Mouse (Mus musculus): ENCODE results near the gene Rgn. TPM values are rescaled to one million over a fixed set of nuclear protein-coding genes. Genes with fewer than 3 reads are reported as not detected.

Rgn gene
- polyA plus RNA-seq (2015; fragmentation: Nextera tagmentation; extraction: Ambion mirVana), result 2.3 and 2.7 TPM in 2 replicates

GRCm38 (mm10) chrX:20549532-20549931 is at the start of gene Rgn:
TSS of gene Rgn (plus strand) at chrX:20549787.
- H3K9ac ChIP-seq (replicated peaks; ENCODE audit: low read depth), result no peak within 1 kb of the TSS
- TF ChIP-seq CTCF (IDR thresholded peaks at IDR 0.05) (no peak), EP300 (IDR thresholded peaks at IDR 0.05) (no peak)
- 0 out of 2 replicates have a peak within 1 kb of the TSS, but pooled peaks have one; percentile 26 for H3K27ac ChIP-seq (ENCODE audit: low read length)
- H3K27me3 ChIP-seq (replicated peaks; ENCODE audit: insufficient read depth, low read length), result no peaks in the 10 kb centered on the region
- H3K4me2 ChIP-seq (replicated peaks; ENCODE audit: low read depth, low read length), result peak within 1 kb of the TSS; percentile 57
- no peak for ATAC-seq
- no peaks in the 10 kb centered on the region for H3K9me3 ChIP-seq (ENCODE audit: low read length)
- no peaks in the 10 kb centered on the region for H3K36me3 ChIP-seq (ENCODE audit: insufficient read depth, low read length)
- no peak for DNase-seq (ENCODE audit: low spot score)
- H3K4me3 ChIP-seq (ENCODE audit: low read depth, low read length), result no peak within 1 kb of the TSS
- no peaks in the 10 kb centered on the region for H3K4me1 ChIP-seq (ENCODE audit: insufficient read depth, low read depth, low read length)
- WGBS, result 58% methylated on average over 3 of the region's 3 CpGs

GRCm38 (mm10) chrX:20520290-20520939 is 29.2 kb upstream of the Rgn start:
- DNase-seq (ENCODE audit: low spot score), result no peak
- Histone ChIP-seq H3K4me1 (ENCODE audit: insufficient read depth, low read depth, low read length) (no peaks in the 10 kb centered on the region), H3K36me3 (ENCODE audit: insufficient read depth, low read length) (no peaks in the 10 kb centered on the region), H3K4me3 (ENCODE audit: low read depth, low read length) (no peak overlapping the region), H3K9me3 (ENCODE audit: low read length) (no peaks in the 10 kb centered on the region), H3K9ac (replicated peaks; ENCODE audit: low read depth) (no peak overlapping the region), H3K4me2 (replicated peaks; ENCODE audit: low read depth, low read length) (no peak overlapping the region), H3K27ac (ENCODE audit: low read length) (no peak overlapping the region), H3K27me3 (replicated peaks; ENCODE audit: insufficient read depth, low read length) (no peaks in the 10 kb centered on the region)
- TF ChIP-seq CTCF (IDR thresholded peaks at IDR 0.05) (no peak), EP300 (IDR thresholded peaks at IDR 0.05) (no peak)
- WGBS, result 77% methylated on average over 7 of the region's 7 CpGs
- ATAC-seq, result no peak

GRCm38 (mm10) chrX:20521578-20521977 is 28.0 kb upstream of the Rgn start:
- no peak for DNase-seq (ENCODE audit: low spot score)
- Histone ChIP-seq H3K27ac (ENCODE audit: low read length) (no peak overlapping the region), H3K4me2 (replicated peaks; ENCODE audit: low read depth, low read length) (no peak overlapping the region), H3K27me3 (replicated peaks; ENCODE audit: insufficient read depth, low read length) (no peaks in the 10 kb centered on the region), H3K9ac (replicated peaks; ENCODE audit: low read depth) (no peak overlapping the region), H3K4me1 (ENCODE audit: insufficient read depth, low read depth, low read length) (no peaks in the 10 kb centered on the region), H3K4me3 (ENCODE audit: low read depth, low read length) (no peak overlapping the region), H3K9me3 (ENCODE audit: low read length) (no peaks in the 10 kb centered on the region), H3K36me3 (ENCODE audit: insufficient read depth, low read length) (no peaks in the 10 kb centered on the region)
- ATAC-seq, result no peak
- TF ChIP-seq CTCF (IDR thresholded peaks at IDR 0.05) (no peak), EP300 (IDR thresholded peaks at IDR 0.05) (no peak)

- Histone ChIP-seq H3K4me3 (ENCODE audit: low read depth, low read length) (no peak overlapping the region), H3K27ac (ENCODE audit: low read length) (no peak overlapping the region), H3K9ac (replicated peaks; ENCODE audit: low read depth) (no peak overlapping the region), H3K9me3 (ENCODE audit: low read length) (no peaks in the 10 kb centered on the region), H3K4me2 (replicated peaks; ENCODE audit: low read depth, low read length) (no peak overlapping the region), H3K27me3 (replicated peaks; ENCODE audit: insufficient read depth, low read length) (no peaks in the 10 kb centered on the region), H3K36me3 (ENCODE audit: insufficient read depth, low read length) (no peaks in the 10 kb centered on the region), H3K4me1 (ENCODE audit: insufficient read depth, low read depth, low read length) (no peaks in the 10 kb centered on the region)
- DNase-seq (ENCODE audit: low spot score), result no peak
- ATAC-seq, result no peak
- no peak for TF ChIP-seq EP300 (IDR thresholded peaks at IDR 0.05)
- no peak for TF ChIP-seq CTCF (IDR thresholded peaks at IDR 0.05)
- 26% methylated on average over 1 of the region's 1 CpGs for WGBS
Observed at GRCm38 (mm10) chrX:20532621-20533020, 17.0 kb upstream of the Rgn start.

- Histone ChIP-seq H3K9ac (replicated peaks; ENCODE audit: low read depth) (no peak overlapping the region), H3K36me3 (ENCODE audit: insufficient read depth, low read length) (no peaks in the 10 kb centered on the region), H3K4me2 (replicated peaks; ENCODE audit: low read depth, low read length) (no peak overlapping the region), H3K9me3 (ENCODE audit: low read length) (no peaks in the 10 kb centered on the region), H3K27ac (ENCODE audit: low read length) (no peak overlapping the region), H3K27me3 (replicated peaks; ENCODE audit: insufficient read depth, low read length) (no peaks in the 10 kb centered on the region), H3K4me3 (ENCODE audit: low read depth, low read length) (no peak overlapping the region), H3K4me1 (ENCODE audit: insufficient read depth, low read depth, low read length) (no peaks in the 10 kb centered on the region)
- TF ChIP-seq EP300 (IDR thresholded peaks at IDR 0.05) (no peak), CTCF (IDR thresholded peaks at IDR 0.05) (no peak)
- WGBS, result 83% methylated on average over 3 of the region's 3 CpGs
- ATAC-seq (no peak), DNase-seq (ENCODE audit: low spot score) (no peak)
Observed at GRCm38 (mm10) chrX:20543867-20544266, 5.7 kb upstream of the Rgn start.

- Histone ChIP-seq H3K27ac (ENCODE audit: low read length) (peak overlapping the region; percentile 79; the same call in 1 of the 2 replicates), H3K9ac (replicated peaks; ENCODE audit: low read depth) (no peak overlapping the region), H3K4me2 (replicated peaks; ENCODE audit: low read depth, low read length) (peak overlapping the region; percentile 57), H3K9me3 (ENCODE audit: low read length) (no peaks in the 10 kb centered on the region), H3K36me3 (ENCODE audit: insufficient read depth, low read length) (no peaks in the 10 kb centered on the region), H3K4me1 (ENCODE audit: insufficient read depth, low read depth, low read length) (no peaks in the 10 kb centered on the region), H3K27me3 (replicated peaks; ENCODE audit: insufficient read depth, low read length) (no peaks in the 10 kb centered on the region), H3K4me3 (ENCODE audit: low read depth, low read length) (peak overlapping the region; percentile 29)
- DNase-seq (ENCODE audit: low spot score) (peak; percentile 70), ATAC-seq (peak; percentile 84)
- 30% methylated on average over 5 of the region's 5 CpGs for whole genome bisulfite sequencing
- TF ChIP-seq EP300 (IDR thresholded peaks at IDR 0.05) (no peak), CTCF (IDR thresholded peaks at IDR 0.05) (no peak)
Observed at GRCm38 (mm10) chrX:20547609-20548008, 2.0 kb upstream of the Rgn start.

Data from lung, postnatal 0 days (tissue).